Mouse (Mus musculus) fat pad, adult 2 months (tissue): Measurements from ENCODE around the gene Hoxa4.

Experiments
- DNase-seq: peaks from one replicate; pipeline ENCODE4 v3.0.0-alpha.2; 2011; ENCODE audit warnings: low read depth, low spot score; ENCODE audit errors: extremely low read depth

The Hoxa4 gene

GRCm38 (mm10) chr6:52190906-52191810, at the start of gene Hoxa4:
Gene Hoxa4, minus strand, starts transcription at chr6:52191753.
- DNase-seq, result no peak

GRCm38 (mm10) chr6:52241001-52241621, 49.6 kb upstream of the Hoxa4 start:
- no peak for DNase-seq

- no peak for DNase-seq
These were observed 48.9 kb upstream of the Hoxa4 start, which contains the start of gene Hoxa10 for GRCm38 (mm10) chr6:52240389-52241000. Gene Hoxa10, minus strand, starts transcription at chr6:52240854.

GRCm38 (mm10) chr6:52239625-52240388, 48.3 kb upstream of the Hoxa4 start:
- DNase-seq, result no peak

GRCm38 (mm10) chr6:52238976-52239375, 47.4 kb upstream of the Hoxa4 start:
- DNase-seq, result no peak

GRCm38 (mm10) chr6:52238155-52238545, 46.6 kb upstream of the Hoxa4 start:
- no peak for DNase-seq

GRCm38 (mm10) chr6:52237346-52238154, 46.0 kb upstream of the Hoxa4 start:
- no peak for DNase-seq

GRCm38 (mm10) chr6:52236806-52237205, 45.3 kb upstream of the Hoxa4 start:
- no peak for DNase-seq

GRCm38 (mm10) chr6:52235866-52236265, 44.3 kb upstream of the Hoxa4 start:
- no peak for DNase-seq

- no peak for DNase-seq
These were observed 43.7 kb upstream of the Hoxa4 start for GRCm38 (mm10) chr6:52235267-52235666.

- DNase-seq, result no peak
These were observed 43.0 kb upstream of the Hoxa4 start for GRCm38 (mm10) chr6:52234428-52235140.

- DNase-seq, result no peak
These were observed 42.2 kb upstream of the Hoxa4 start for GRCm38 (mm10) chr6:52233546-52234427.

GRCm38 (mm10) chr6:52232984-52233545, 41.5 kb upstream of the Hoxa4 start:
- no peak for DNase-seq

GRCm38 (mm10) chr6:52232568-52232965, 41.0 kb upstream of the Hoxa4 start:
- no peak for DNase-seq

- no peak for DNase-seq
These were observed 40.5 kb upstream of the Hoxa4 start for GRCm38 (mm10) chr6:52231885-52232567.

GRCm38 (mm10) chr6:52230516-52231165, 39.1 kb upstream of the Hoxa4 start, which contains the start of gene Hoxa9:
Gene Hoxa9, minus strand, starts transcription at chr6:52231089.
- no peak for DNase-seq
